Mouse (Mus musculus) kidney, adult 9 months (tissue): ENCODE results near the gene Il18rap.
"Not testable (repeated sequence)": the region's sequence is repeated elsewhere in the genome, so short reads cannot be mapped to it uniquely, and the experiment has no call there.

Experiments used
- DNase-seq: peaks from one replicate; pipeline ENCODE4 v3.0.0; 2022

Il18rap gene

GRCm38 (mm10) chr1:40546645-40547044, 31.5 kb downstream of the Il18rap start:
- no peak for DNase-seq

- DNase-seq = no peak
These were observed 32.0 kb downstream of the Il18rap start for GRCm38 (mm10) chr1:40547064-40547572.

GRCm38 (mm10) chr1:40547762-40548161, 32.6 kb downstream of the Il18rap start:
- no peak for DNase-seq

GRCm38 (mm10) chr1:40569374-40569773, 54.2 kb downstream of the Il18rap start:
- DNase-seq = no peak

GRCm38 (mm10) chr1:40579784-40580183, 64.6 kb downstream of the Il18rap start, which contains the start of gene Slc9a4:
TSS of gene Slc9a4 (plus strand) at chr1:40580081.
- peak; percentile 55 for DNase-seq

- DNase-seq = no peak
These were observed 65.1 kb downstream of the Il18rap start for GRCm38 (mm10) chr1:40580269-40580668.

- DNase-seq = no peak
These were observed 71.6 kb downstream of the Il18rap start for GRCm38 (mm10) chr1:40586776-40587175.

GRCm38 (mm10) chr1:40590931-40591330, 75.8 kb downstream of the Il18rap start:
- DNase-seq = no peak

- no peak for DNase-seq
These were observed 82.7 kb downstream of the Il18rap start for GRCm38 (mm10) chr1:40597822-40598221.

- DNase-seq = not testable (repeated sequence)
These were observed 84.5 kb downstream of the Il18rap start for GRCm38 (mm10) chr1:40599661-40600060.

- peak; percentile 33 for DNase-seq
These were observed 85.5 kb downstream of the Il18rap start for GRCm38 (mm10) chr1:40600394-40601327.
